Mouse (Mus musculus) cortical plate, adult 2 months (tissue): ENCODE data around the gene Dcaf4. TPM values are rescaled to one million over a fixed set of nuclear protein-coding genes. Genes with fewer than 3 reads are reported as not detected.
A peak's percentile ranks its signal among the peaks of the same experiment; 100 is the strongest.

Experiments
- H3K27ac ChIP-seq: fragments of 200-500 bp; 2 replicates; pipeline ENCODE4 v1.5.1; 2012; ENCODE audit warnings: low read length, control low read depth, inconsistent platforms; ENCODE audit not compliant: insufficient read depth
- H3K4me1 ChIP-seq: fragments of 200-500 bp; 2 replicates; pipeline ENCODE4 v1.6.1; 2011; ENCODE audit warnings: low read length; ENCODE audit not compliant: control insufficient read depth, insufficient read depth
- H3K4me3 ChIP-seq: fragments of 200-500 bp; 2 replicates; pipeline ENCODE4 v1.5.1; 2011; ENCODE audit warnings: mild to moderate bottlenecking, low read length, control low read depth; ENCODE audit not compliant: insufficient read depth
- CTCF ChIP-seq: fragments of 200-500 bp; IDR thresholded peaks from 2 replicates; pipeline ENCODE4 v1.5.1; 2011; ENCODE audit warnings: mild to moderate bottlenecking, control low read depth, low read length; ENCODE audit not compliant: insufficient read depth; ENCODE audit errors: extremely low read depth
- POLR2A ChIP-seq: fragments of 200-500 bp; IDR thresholded peaks from 2 replicates; pipeline ENCODE4 v1.6.1; 2011; ENCODE audit warnings: mild to moderate bottlenecking, low read length, control low read depth; ENCODE audit not compliant: insufficient read depth; ENCODE audit errors: extremely low read depth
- polyA plus RNA-seq: library from polyadenylated mRNA; depleted of rRNA; stranded (reverse); fragments of >200 nt; gene quantifications from 2 replicates; pipeline ENCODE4 v1.2.3, GENCODE M21; 2012

Dcaf4 gene
- polyA plus RNA-seq, 1 experiment, result 32.1 TPM

GRCm38 (mm10) chr12:83484855-83485745 lies 35.2 kb upstream of the Dcaf4 start:
- H3K27ac ChIP-seq, result no peak overlapping the region
- H3K4me1 ChIP-seq, result peaks cover 1% of the 10 kb centered on the region
- TF ChIP-seq CTCF (no peak), POLR2A (no peak)
- H3K4me3 ChIP-seq, result peak overlapping the region; percentile 56; the same call in 1 of the 2 replicates

- TF ChIP-seq CTCF, result no peak
- no peak for TF ChIP-seq POLR2A
- Histone ChIP-seq H3K4me3 (peak overlapping the region; percentile 56), H3K4me1 (peaks cover 1% of the 10 kb centered on the region), H3K27ac (0 out of 2 replicates have a peak overlapping the region, but pooled peaks have one; percentile 28)
Observed at GRCm38 (mm10) chr12:83485911-83486670, 34.2 kb upstream of the Dcaf4 start.

GRCm38 (mm10) chr12:83486671-83487461 lies 33.4 kb upstream of the Dcaf4 start:
- peaks cover 1% of the 10 kb centered on the region for H3K4me1 ChIP-seq
- H3K27ac ChIP-seq, result peak overlapping the region; percentile 28; the same call in 1 of the 2 replicates
- peak overlapping the region; percentile 56 for H3K4me3 ChIP-seq
- TF ChIP-seq CTCF, result no peak
- TF ChIP-seq POLR2A, result no peak

- TF ChIP-seq POLR2A (0 out of 2 replicates have a peak, but pooled peaks have one; percentile 33), CTCF (no peak)
Observed at GRCm38 (mm10) chr12:83487476-83487991, 32.7 kb upstream of the Dcaf4 start, which contains the start of gene Dpf3. Gene Dpf3, minus strand, starts transcription at chr12:83487716.

GRCm38 (mm10) chr12:83488211-83488941 lies 31.9 kb upstream of the Dcaf4 start:
- Histone ChIP-seq H3K4me3 (peak overlapping the region; percentile 56), H3K27ac (no peak overlapping the region), H3K4me1 (peaks cover 1% of the 10 kb centered on the region)
- TF ChIP-seq POLR2A, result no peak
- no peak for TF ChIP-seq CTCF

More at GRCm38 (mm10) chr12:83487476-83487991, 32.7 kb upstream of the Dcaf4 start, which contains the start of gene Dpf3:
- H3K4me1 ChIP-seq, result peaks cover 1% of the 10 kb centered on the region
- peak within 1 kb of the TSS; percentile 56 for H3K4me3 ChIP-seq
- peak within 1 kb of the TSS; percentile 28; the same call in 1 of the 2 replicates for H3K27ac ChIP-seq

GRCm38 (mm10) chr12:83489748-83490147 lies 30.5 kb upstream of the Dcaf4 start:
- TF ChIP-seq POLR2A, result no peak
- no peak for TF ChIP-seq CTCF
- no peak overlapping the region for H3K4me3 ChIP-seq
- H3K27ac ChIP-seq, result no peak overlapping the region
- peaks cover 1% of the 10 kb centered on the region for H3K4me1 ChIP-seq

- peak; percentile 7; the same call in 1 of the 2 replicates for TF ChIP-seq CTCF
- TF ChIP-seq POLR2A, result no peak
- no peak overlapping the region for H3K27ac ChIP-seq
- H3K4me1 ChIP-seq, result peaks cover 1% of the 10 kb centered on the region; the same call in 1 of the 2 replicates
- no peak overlapping the region for H3K4me3 ChIP-seq
Observed at GRCm38 (mm10) chr12:83491609-83492008, 28.7 kb upstream of the Dcaf4 start.

GRCm38 (mm10) chr12:83492808-83493207 lies 27.5 kb upstream of the Dcaf4 start:
- TF ChIP-seq CTCF, result no peak
- no peak for TF ChIP-seq POLR2A
- Histone ChIP-seq H3K27ac (no peak overlapping the region), H3K4me3 (no peak overlapping the region), H3K4me1 (peaks cover 1% of the 10 kb centered on the region; the same call in 1 of the 2 replicates)
